Mouse (Mus musculus): Measurements from ENCODE around the gene Il9r. TPM values are rescaled to one million over a fixed set of nuclear protein-coding genes. Genes with fewer than 3 reads are reported as not detected.

Il9r gene
- polyA plus RNA-seq, 1 experiment from 2014 or later, result 0.05 TPM

GRCm38 (mm10) chr11:32184469-32184868 is 15.6 kb downstream of the Il9r start:
- 81% methylated on average over 8 of the region's 8 CpGs for WGBS (ENCODE audit: insufficient replicate concordance)
- Histone ChIP-seq H3K9me3 (ENCODE audit: low read length) (no peaks in the 10 kb centered on the region), H3K4me3 (ENCODE audit: low read depth, low read length) (no peak overlapping the region), H3K9ac (replicated peaks) (no peak overlapping the region), H3K27ac (ENCODE audit: low read depth) (no peak overlapping the region), H3K4me1 (ENCODE audit: insufficient read depth) (no peaks in the 10 kb centered on the region), H3K4me2 (ENCODE audit: low read depth, low read length) (no peak overlapping the region), H3K27me3 (ENCODE audit: insufficient read depth, low read length) (no peaks in the 10 kb centered on the region), H3K36me3 (replicated peaks; ENCODE audit: insufficient read depth, low read length) (no peaks in the 10 kb centered on the region)
- ATAC-seq (no peak), DNase-seq (no peak)
- no peak for TF ChIP-seq EP300 (IDR thresholded peaks at IDR 0.05; ENCODE audit: low read depth)
- TF ChIP-seq CTCF (IDR thresholded peaks at IDR 0.05; ENCODE audit: low read depth), result no peak

- ATAC-seq (no peak), DNase-seq (peak; percentile 81)
- no peak overlapping the region for H3K9ac ChIP-seq (replicated peaks)
- no peak overlapping the region for H3K4me2 ChIP-seq (ENCODE audit: low read depth, low read length)
- H3K4me1 ChIP-seq (ENCODE audit: insufficient read depth), result no peaks in the 10 kb centered on the region
- WGBS (ENCODE audit: insufficient replicate concordance), result 43% methylated on average over 24 of the region's 25 CpGs
- TF ChIP-seq EP300 (IDR thresholded peaks at IDR 0.05; ENCODE audit: low read depth) (no peak), CTCF (IDR thresholded peaks at IDR 0.05; ENCODE audit: low read depth) (peak; percentile 94)
- H3K27ac ChIP-seq (ENCODE audit: low read depth), result no peak overlapping the region
- H3K9me3 ChIP-seq (ENCODE audit: low read length), result no peaks in the 10 kb centered on the region
- no peaks in the 10 kb centered on the region for H3K36me3 ChIP-seq (replicated peaks; ENCODE audit: insufficient read depth, low read length)
- no peaks in the 10 kb centered on the region for H3K27me3 ChIP-seq (ENCODE audit: insufficient read depth, low read length)
- H3K4me3 ChIP-seq (ENCODE audit: low read depth, low read length), result no peak overlapping the region
Observed at GRCm38 (mm10) chr11:32181973-32182868, 17.9 kb downstream of the Il9r start.

- Histone ChIP-seq H3K4me3 (ENCODE audit: low read depth, low read length) (no peak overlapping the region), H3K4me1 (ENCODE audit: insufficient read depth) (no peaks in the 10 kb centered on the region), H3K9me3 (ENCODE audit: low read length) (no peaks in the 10 kb centered on the region), H3K36me3 (replicated peaks; ENCODE audit: insufficient read depth, low read length) (no peaks in the 10 kb centered on the region), H3K4me2 (ENCODE audit: low read depth, low read length) (no peak overlapping the region), H3K27me3 (ENCODE audit: insufficient read depth, low read length) (no peaks in the 10 kb centered on the region), H3K9ac (replicated peaks) (no peak overlapping the region), H3K27ac (ENCODE audit: low read depth) (no peak overlapping the region)
- 77% methylated on average over 4 of the region's 4 CpGs for WGBS (ENCODE audit: insufficient replicate concordance)
- ATAC-seq (no peak), DNase-seq (no peak)
- no peak for TF ChIP-seq CTCF (IDR thresholded peaks at IDR 0.05; ENCODE audit: low read depth)
- TF ChIP-seq EP300 (IDR thresholded peaks at IDR 0.05; ENCODE audit: low read depth), result no peak
Observed at GRCm38 (mm10) chr11:32181246-32181645, 18.8 kb downstream of the Il9r start.

- Histone ChIP-seq H3K9ac (replicated peaks) (no peak overlapping the region), H3K27ac (ENCODE audit: low read depth) (no peak overlapping the region), H3K4me1 (ENCODE audit: insufficient read depth) (no peaks in the 10 kb centered on the region), H3K9me3 (ENCODE audit: low read length) (no peaks in the 10 kb centered on the region), H3K27me3 (ENCODE audit: insufficient read depth, low read length) (no peaks in the 10 kb centered on the region), H3K4me3 (ENCODE audit: low read depth, low read length) (no peak overlapping the region), H3K4me2 (ENCODE audit: low read depth, low read length) (no peak overlapping the region), H3K36me3 (replicated peaks; ENCODE audit: insufficient read depth, low read length) (no peaks in the 10 kb centered on the region)
- WGBS (ENCODE audit: insufficient replicate concordance), result 59% methylated on average over 1 of the region's 1 CpGs
- TF ChIP-seq EP300 (IDR thresholded peaks at IDR 0.05; ENCODE audit: low read depth), result no peak
- no peak for ATAC-seq
- no peak for DNase-seq
Observed at GRCm38 (mm10) chr11:32178506-32178905, 21.6 kb downstream of the Il9r start.

GRCm38 (mm10) chr11:32166683-32167082 is 33.4 kb downstream of the Il9r start:
- no peak for ATAC-seq
- H3K27me3 ChIP-seq (ENCODE audit: insufficient read depth, low read length), result peaks cover 5% of the 10 kb centered on the region
- WGBS (ENCODE audit: insufficient replicate concordance), result 63% methylated on average over 4 of the region's 4 CpGs
- no peak overlapping the region for H3K4me3 ChIP-seq (ENCODE audit: low read depth, low read length)
- TF ChIP-seq CTCF (IDR thresholded peaks at IDR 0.05; ENCODE audit: low read depth) (no peak), EP300 (IDR thresholded peaks at IDR 0.05; ENCODE audit: low read depth) (no peak)
- H3K27ac ChIP-seq (ENCODE audit: low read depth), result no peak overlapping the region
- no peak overlapping the region for H3K4me2 ChIP-seq (ENCODE audit: low read depth, low read length)
- no peaks in the 10 kb centered on the region for H3K9me3 ChIP-seq (ENCODE audit: low read length)
- no peak overlapping the region for H3K9ac ChIP-seq (replicated peaks)
- no peaks in the 10 kb centered on the region for H3K36me3 ChIP-seq (replicated peaks; ENCODE audit: insufficient read depth, low read length)
- DNase-seq, result no peak
- H3K4me1 ChIP-seq (ENCODE audit: insufficient read depth), result no peaks in the 10 kb centered on the region

- ATAC-seq (peak; percentile 53; the same call in 1 of the 2 replicates), DNase-seq (peak; percentile 76)
- WGBS (ENCODE audit: insufficient replicate concordance), result 14% methylated on average over 28 of the region's 28 CpGs
- Histone ChIP-seq H3K4me2 (ENCODE audit: low read depth, low read length) (peak overlapping the region; percentile 51), H3K4me3 (ENCODE audit: low read depth, low read length) (no peak overlapping the region), H3K27me3 (ENCODE audit: insufficient read depth, low read length) (peaks cover 13% of the 10 kb centered on the region), H3K4me1 (ENCODE audit: insufficient read depth) (no peaks in the 10 kb centered on the region), H3K36me3 (replicated peaks; ENCODE audit: insufficient read depth, low read length) (no peaks in the 10 kb centered on the region), H3K9ac (replicated peaks) (no peak overlapping the region), H3K9me3 (ENCODE audit: low read length) (no peaks in the 10 kb centered on the region), H3K27ac (ENCODE audit: low read depth) (no peak overlapping the region)
- TF ChIP-seq EP300 (IDR thresholded peaks at IDR 0.05; ENCODE audit: low read depth), result no peak
- TF ChIP-seq CTCF (IDR thresholded peaks at IDR 0.05; ENCODE audit: low read depth), result peak; percentile 90
Observed at GRCm38 (mm10) chr11:32161922-32162804, 37.9 kb downstream of the Il9r start.

Data from liver, postnatal 0 days (tissue).